Mouse (Mus musculus) heart, embryonic 12.5 days (tissue): ENCODE measurements around the gene Mfn2. TPM values are rescaled to one million over a fixed set of nuclear protein-coding genes. Genes with fewer than 3 reads are reported as not detected.

Experiments
- ATAC-seq: fragments of 200-750 bp; cut with Nextera tagmentation; 2 replicates; pipeline ENCODE4 v1.8.0; 2017; ENCODE audit warnings: moderate TSS enrichment, moderate library complexity; ENCODE audit not compliant: insufficient number of reproducible peaks, low FRiP score
- H3K27ac ChIP-seq: fragments of 300-500 bp; sonication (generic); 2 replicates; pipeline ENCODE4 v1.5.1; 2016; ENCODE audit warnings: mild to moderate bottlenecking, moderate library complexity; ENCODE audit not compliant: poor library complexity, severe bottlenecking
- H3K27me3 ChIP-seq: fragments of 300-500 bp; sonication (generic); replicated peaks from 2 replicates; pipeline ENCODE4 v1.6.1; 2016; ENCODE audit warnings: mild to moderate bottlenecking, moderate library complexity
- H3K36me3 ChIP-seq: fragments of 300-500 bp; sonication (generic); 2 replicates; pipeline ENCODE4 v1.6.1; 2016; ENCODE audit warnings: mild to moderate bottlenecking, moderate library complexity
- H3K4me1 ChIP-seq: fragments of 300-500 bp; sonication (generic); replicated peaks from 2 replicates; pipeline ENCODE4 v1.6.1; 2016; ENCODE audit warnings: mild to moderate bottlenecking
- H3K4me2 ChIP-seq: fragments of 300-500 bp; sonication (generic); 2 replicates; pipeline ENCODE4 v1.6.1; 2016; ENCODE audit warnings: mild to moderate bottlenecking, moderate library complexity
- H3K4me3 ChIP-seq: fragments of 300-500 bp; sonication (generic); 2 replicates; pipeline ENCODE4 v1.5.1; 2016; ENCODE audit warnings: mild to moderate bottlenecking
- H3K9ac ChIP-seq: fragments of 300-500 bp; sonication (generic); 2 replicates; pipeline ENCODE4 v1.6.1; 2016; ENCODE audit warnings: mild to moderate bottlenecking, moderate library complexity
- H3K9me3 ChIP-seq: fragments of 300-500 bp; sonication (generic); replicated peaks from 2 replicates; pipeline ENCODE4 v1.6.1; 2016; ENCODE audit warnings: mild to moderate bottlenecking, moderate library complexity
- WGBS: fragments of 180-500 bp; shearing (Covaris S2); methylation state at CpG from one replicate; pipeline ENCODE4 v1.1.7; 2016; 5-methylcytosine and 5-hydroxymethylcytosine counted together
- polyA plus RNA-seq: library from polyadenylated mRNA; unstranded; fragments of >200 nt; fragmentation: Nextera tagmentation; extraction: Ambion mirVana; gene quantifications from 2 replicates; pipeline ENCODE4 v1.2.1, GENCODE M21; 2016

The Mfn2 gene
- polyA plus RNA-seq, 1 experiment from 2014 or later, result 123 TPM

DNA sequence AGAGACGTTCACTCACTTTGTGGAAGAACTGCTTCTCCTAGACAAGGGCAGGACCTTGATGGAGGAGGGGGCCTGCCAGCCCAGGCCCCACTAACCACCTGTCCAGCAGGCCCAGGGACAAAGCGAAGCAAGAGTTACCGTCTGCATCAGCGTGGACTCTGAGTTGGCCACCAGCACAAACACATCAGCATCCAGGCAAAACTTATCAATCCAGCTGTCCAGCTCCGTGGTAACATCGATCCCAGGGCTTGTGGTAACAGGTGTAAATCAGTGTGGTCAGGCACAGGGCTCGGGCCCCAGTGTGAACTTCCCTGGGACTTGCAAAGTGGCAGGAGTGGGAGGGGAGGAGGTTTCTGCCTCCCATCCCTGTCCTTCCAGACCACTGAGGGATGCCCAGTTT, 17.2 kb downstream of the Mfn2 start:
- no peak overlapping the region for H3K9ac ChIP-seq
- no peak overlapping the region for H3K27ac ChIP-seq
- H3K36me3 ChIP-seq, result peaks cover 94% of the 10 kb centered on the region
- no peaks in the 10 kb centered on the region for H3K4me1 ChIP-seq
- H3K4me2 ChIP-seq, result no peak overlapping the region
- no peak for ATAC-seq
- 92% methylated on average over 7 of the region's 7 CpGs for WGBS
- no peaks in the 10 kb centered on the region for H3K9me3 ChIP-seq
- no peaks in the 10 kb centered on the region for H3K27me3 ChIP-seq
- no peak overlapping the region for H3K4me3 ChIP-seq

DNA sequence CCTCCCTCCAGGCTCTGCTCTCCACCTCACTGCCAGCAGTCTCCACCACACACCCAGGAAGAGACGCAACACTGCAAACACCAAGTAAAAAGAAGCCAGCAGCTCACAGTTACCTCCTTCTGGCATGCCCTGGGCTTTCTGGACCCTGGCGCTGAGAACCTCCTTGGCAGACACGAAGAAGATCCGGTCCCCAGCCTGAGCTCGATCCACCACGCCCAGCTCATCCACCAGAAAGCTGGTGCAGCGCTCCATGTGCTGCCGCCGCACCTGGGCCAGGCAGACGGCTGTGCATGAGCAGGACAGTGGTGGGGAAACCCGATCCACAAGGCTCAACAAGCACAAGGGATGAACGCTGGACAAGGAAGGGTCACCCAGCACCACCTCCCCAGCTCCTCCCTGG, 18.3 kb downstream of the Mfn2 start:
- no peaks in the 10 kb centered on the region for H3K4me1 ChIP-seq
- H3K9ac ChIP-seq, result no peak overlapping the region
- H3K27ac ChIP-seq, result no peak overlapping the region
- 93% methylated on average over 12 of the region's 12 CpGs for WGBS
- no peak for ATAC-seq
- no peaks in the 10 kb centered on the region for H3K9me3 ChIP-seq
- no peak overlapping the region for H3K4me3 ChIP-seq
- H3K27me3 ChIP-seq, result no peaks in the 10 kb centered on the region
- no peak overlapping the region for H3K4me2 ChIP-seq
- H3K36me3 ChIP-seq, result peaks cover 94% of the 10 kb centered on the region

DNA sequence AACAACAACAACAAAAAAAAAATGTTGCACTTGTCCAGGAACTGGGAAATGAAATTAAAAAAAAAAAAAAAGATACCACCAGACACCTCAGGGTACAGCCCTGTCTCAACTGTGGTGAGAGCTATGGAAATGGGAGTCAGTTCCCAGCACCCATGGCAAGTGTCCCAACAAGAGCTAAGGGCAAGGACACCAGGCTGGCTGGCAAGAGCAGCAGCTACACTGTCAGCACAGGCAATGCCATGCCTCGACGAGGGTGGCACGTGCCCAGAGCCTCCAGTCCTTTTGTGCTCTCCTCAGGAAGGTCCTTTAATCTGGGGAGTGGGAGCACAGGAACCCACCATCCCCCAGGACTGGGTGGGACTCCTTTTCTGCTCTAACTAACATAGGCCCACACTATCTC, 20.4 kb downstream of the Mfn2 start:
- Histone ChIP-seq H3K9ac (no peak overlapping the region), H3K4me1 (peaks cover 6% of the 10 kb centered on the region), H3K4me3 (no peak overlapping the region), H3K36me3 (peaks cover 97% of the 10 kb centered on the region), H3K27me3 (no peaks in the 10 kb centered on the region), H3K27ac (no peak overlapping the region), H3K4me2 (no peak overlapping the region), H3K9me3 (no peaks in the 10 kb centered on the region)
- ATAC-seq, result no peak
- WGBS, result 89% methylated on average over 3 of the region's 3 CpGs

DNA sequence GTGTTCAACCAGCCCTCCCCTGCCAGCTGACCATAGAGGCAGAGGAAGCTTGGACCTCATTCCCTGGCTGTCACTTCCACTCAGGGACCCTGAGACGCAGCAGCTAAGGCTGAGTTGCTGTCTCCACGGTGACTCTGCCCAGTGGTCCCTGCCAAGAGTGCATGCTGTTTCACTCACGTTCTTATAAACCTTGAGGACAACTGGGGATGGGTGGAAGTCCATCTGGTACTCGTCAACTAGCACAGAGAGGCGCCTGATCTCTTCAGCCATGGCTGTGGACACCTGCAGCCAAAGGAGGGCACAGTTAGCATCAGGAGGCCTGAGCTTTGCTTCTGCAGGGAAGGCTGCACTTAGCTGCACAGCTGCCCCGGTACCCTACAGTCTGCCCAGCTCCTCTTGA, 21.5 kb downstream of the Mfn2 start:
- Histone ChIP-seq H3K4me1 (peaks cover 6% of the 10 kb centered on the region), H3K4me3 (no peak overlapping the region), H3K36me3 (peaks cover 97% of the 10 kb centered on the region), H3K4me2 (no peak overlapping the region), H3K27me3 (no peaks in the 10 kb centered on the region), H3K9ac (no peak overlapping the region), H3K9me3 (no peaks in the 10 kb centered on the region), H3K27ac (no peak overlapping the region)
- 68% methylated on average over 6 of the region's 6 CpGs for WGBS
- no peak for ATAC-seq

DNA sequence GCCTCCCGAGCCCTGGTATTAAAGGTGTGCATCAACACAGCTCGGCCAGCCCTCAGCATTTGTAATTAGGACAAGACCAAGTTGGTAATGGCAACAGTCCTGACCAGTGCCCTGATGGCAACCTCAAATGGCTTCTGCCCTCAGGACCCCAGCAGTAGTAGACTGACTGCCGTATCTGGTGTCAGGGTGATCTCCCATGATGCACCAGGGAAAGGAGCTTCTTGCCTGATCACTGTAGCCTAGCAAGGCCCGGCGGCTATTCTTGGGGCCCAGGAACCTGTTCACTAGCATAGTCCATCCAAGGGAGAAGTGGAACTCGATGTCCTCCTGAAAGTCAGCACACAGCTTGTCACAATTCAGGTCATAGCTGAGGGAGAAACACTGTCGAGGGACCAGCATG, 22.7 kb downstream of the Mfn2 start:
- Histone ChIP-seq H3K27ac (no peak overlapping the region), H3K9me3 (no peaks in the 10 kb centered on the region), H3K4me2 (no peak overlapping the region), H3K4me1 (peaks cover 6% of the 10 kb centered on the region), H3K9ac (no peak overlapping the region), H3K27me3 (no peaks in the 10 kb centered on the region), H3K4me3 (no peak overlapping the region), H3K36me3 (peaks cover 96% of the 10 kb centered on the region)
- no peak for ATAC-seq
- 90% methylated on average over 7 of the region's 7 CpGs for WGBS

DNA sequence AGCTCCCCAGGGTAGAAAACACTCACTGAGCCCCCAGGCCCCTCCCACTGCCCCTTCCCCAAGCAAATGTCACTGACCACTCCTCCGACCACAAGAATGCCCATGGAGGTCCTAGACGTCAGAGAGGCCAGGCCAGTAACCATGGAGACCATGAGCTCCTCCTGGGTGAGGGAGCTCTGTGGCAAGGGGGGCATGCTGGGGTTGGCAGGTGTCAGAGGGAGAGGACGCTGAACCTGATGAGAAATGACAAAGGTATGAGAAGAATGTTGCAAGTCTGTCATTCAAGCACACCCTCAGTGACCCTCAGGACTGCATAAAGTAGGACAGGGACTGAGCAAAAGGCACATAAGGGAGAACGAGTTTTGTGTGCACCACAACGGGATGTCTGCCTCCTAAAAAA, 24.6 kb downstream of the Mfn2 start:
- H3K27me3 ChIP-seq, result no peaks in the 10 kb centered on the region
- no peak overlapping the region for H3K4me3 ChIP-seq
- no peak for ATAC-seq
- peaks cover 96% of the 10 kb centered on the region for H3K36me3 ChIP-seq
- 43% methylated on average over 5 of the region's 5 CpGs for WGBS
- no peak overlapping the region for H3K9ac ChIP-seq
- no peaks in the 10 kb centered on the region for H3K9me3 ChIP-seq
- H3K27ac ChIP-seq, result no peak overlapping the region
- H3K4me2 ChIP-seq, result no peak overlapping the region
- H3K4me1 ChIP-seq, result peaks cover 6% of the 10 kb centered on the region

DNA sequence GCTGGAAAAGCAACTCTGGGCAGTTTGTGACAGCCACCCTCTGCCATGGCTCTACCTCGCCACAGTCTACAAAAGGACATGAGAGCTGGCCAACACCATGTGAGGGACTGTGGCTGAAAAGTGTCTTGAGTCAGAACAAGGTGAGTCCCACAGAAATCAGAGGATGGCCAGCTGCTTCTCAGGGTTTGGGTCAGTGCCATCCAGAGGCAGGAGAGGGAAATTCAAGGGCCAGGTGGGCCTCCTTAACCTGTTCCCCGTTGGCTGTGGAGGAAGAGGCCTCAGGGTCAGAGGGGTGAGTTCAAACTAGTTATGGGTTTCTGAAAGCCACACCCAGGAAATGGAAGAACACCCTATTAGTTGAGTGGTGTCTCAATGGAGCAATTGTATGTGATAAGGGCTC, 25.0 kb downstream of the Mfn2 start:
- peaks cover 6% of the 10 kb centered on the region for H3K4me1 ChIP-seq
- no peak overlapping the region for H3K4me3 ChIP-seq
- no peak overlapping the region for H3K9ac ChIP-seq
- no peaks in the 10 kb centered on the region for H3K9me3 ChIP-seq
- ATAC-seq, result no peak
- H3K27me3 ChIP-seq, result no peaks in the 10 kb centered on the region
- no peak overlapping the region for H3K4me2 ChIP-seq
- WGBS, result 67% methylated on average over 2 of the region's 2 CpGs
- H3K27ac ChIP-seq, result no peak overlapping the region
- H3K36me3 ChIP-seq, result peaks cover 97% of the 10 kb centered on the region

DNA sequence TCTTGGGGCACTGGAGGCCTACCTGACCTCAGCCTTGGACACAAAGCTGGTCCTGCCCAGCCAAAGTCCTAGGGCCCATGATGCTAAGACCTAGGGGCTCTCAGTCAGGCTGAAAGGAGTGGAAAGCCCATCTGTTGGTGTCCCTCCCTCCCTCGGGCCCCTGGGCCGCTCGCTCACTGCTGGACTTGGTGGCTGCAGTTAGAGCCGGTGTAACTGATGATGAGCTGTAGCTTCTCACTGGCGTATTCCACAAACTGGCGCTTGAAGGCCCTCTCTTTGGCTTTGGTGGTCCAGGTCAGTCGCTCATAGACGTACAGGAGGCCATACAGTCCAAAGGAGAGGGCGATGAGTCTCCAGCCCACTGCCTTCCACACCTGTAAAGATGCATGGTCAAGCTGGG, 26.0 kb downstream of the Mfn2 start:
- Histone ChIP-seq H3K27ac (no peak overlapping the region), H3K4me3 (no peak overlapping the region), H3K9ac (no peak overlapping the region), H3K9me3 (no peaks in the 10 kb centered on the region), H3K27me3 (no peaks in the 10 kb centered on the region), H3K4me2 (no peak overlapping the region), H3K36me3 (peaks cover 98% of the 10 kb centered on the region), H3K4me1 (peaks cover 6% of the 10 kb centered on the region)
- no peak for ATAC-seq
- WGBS, result 94% methylated on average over 9 of the region's 9 CpGs

DNA sequence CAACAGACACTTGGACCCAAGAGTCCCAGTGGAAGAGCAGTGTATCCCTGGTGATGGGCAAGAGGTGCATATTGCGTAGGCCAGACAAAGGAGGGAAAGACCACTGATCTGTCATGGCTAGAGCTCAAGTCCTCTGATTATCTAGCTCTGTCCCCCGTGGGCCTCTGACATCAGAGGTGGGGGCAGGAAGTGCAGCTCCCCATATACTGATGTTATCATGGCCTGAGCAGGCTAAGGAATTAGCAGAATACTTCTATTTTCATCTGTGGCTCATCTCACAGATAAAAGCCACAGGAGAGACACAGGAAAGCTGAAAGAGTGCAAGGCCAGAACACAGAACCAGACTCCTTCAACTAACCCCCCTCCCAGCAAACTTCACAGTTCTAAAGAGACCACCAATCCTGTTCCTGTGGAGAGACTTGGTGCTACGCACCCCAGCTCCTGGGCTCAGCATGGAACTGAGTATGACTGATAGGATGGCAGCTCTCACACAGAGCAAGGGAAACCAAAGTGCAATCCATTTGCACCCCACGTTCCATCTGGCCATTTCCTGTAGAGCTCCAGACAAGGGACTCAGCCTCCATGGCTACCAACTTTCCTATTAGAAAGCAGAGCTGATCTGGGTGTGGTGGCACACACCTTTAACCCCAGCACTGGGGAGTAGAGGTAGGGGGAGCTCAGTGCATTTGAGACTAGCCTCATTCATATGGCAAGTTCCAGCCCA, 28.5 kb downstream of the Mfn2 start:
- Histone ChIP-seq H3K4me3 (no peak overlapping the region), H3K27ac (no peak overlapping the region), H3K9me3 (no peaks in the 10 kb centered on the region), H3K4me2 (no peak overlapping the region), H3K27me3 (no peaks in the 10 kb centered on the region), H3K9ac (no peak overlapping the region), H3K4me1 (peaks cover 6% of the 10 kb centered on the region), H3K36me3 (peaks cover 95% of the 10 kb centered on the region)
- no peak for ATAC-seq
- WGBS, result 77% methylated on average over 4 of the region's 4 CpGs

DNA sequence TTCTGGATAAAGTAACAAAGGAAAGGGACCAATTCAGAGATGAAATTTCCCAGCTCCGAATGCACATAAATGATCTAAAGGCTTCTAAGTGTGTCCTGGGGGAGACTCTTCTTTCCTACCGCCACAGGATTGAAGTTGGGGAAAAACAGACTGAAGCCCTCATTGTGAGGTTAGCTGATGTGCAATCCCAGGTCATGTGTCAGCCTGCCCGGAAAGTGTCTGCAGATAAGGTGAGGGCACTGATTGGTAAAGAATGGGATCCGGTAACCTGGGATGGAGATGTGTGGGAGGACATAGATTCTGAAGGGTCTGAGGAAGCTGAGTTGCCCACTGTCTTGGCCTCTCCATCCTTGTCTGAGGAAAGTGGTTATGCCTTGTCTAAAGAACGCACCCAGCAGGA, 35.3 kb downstream of the Mfn2 start:
- Histone ChIP-seq H3K27ac (peak overlapping the region; percentile 73; the same call in 1 of the 2 replicates), H3K36me3 (peaks cover 50% of the 10 kb centered on the region), H3K4me2 (peak overlapping the region; percentile 84), H3K4me3 (peak overlapping the region; percentile 74), H3K4me1 (peaks cover 23% of the 10 kb centered on the region), H3K9me3 (no peaks in the 10 kb centered on the region), H3K9ac (peak overlapping the region; percentile 73), H3K27me3 (no peaks in the 10 kb centered on the region)
- ATAC-seq, result no peak
- WGBS, result 5% methylated on average over 5 of the region's 5 CpGs

DNA sequence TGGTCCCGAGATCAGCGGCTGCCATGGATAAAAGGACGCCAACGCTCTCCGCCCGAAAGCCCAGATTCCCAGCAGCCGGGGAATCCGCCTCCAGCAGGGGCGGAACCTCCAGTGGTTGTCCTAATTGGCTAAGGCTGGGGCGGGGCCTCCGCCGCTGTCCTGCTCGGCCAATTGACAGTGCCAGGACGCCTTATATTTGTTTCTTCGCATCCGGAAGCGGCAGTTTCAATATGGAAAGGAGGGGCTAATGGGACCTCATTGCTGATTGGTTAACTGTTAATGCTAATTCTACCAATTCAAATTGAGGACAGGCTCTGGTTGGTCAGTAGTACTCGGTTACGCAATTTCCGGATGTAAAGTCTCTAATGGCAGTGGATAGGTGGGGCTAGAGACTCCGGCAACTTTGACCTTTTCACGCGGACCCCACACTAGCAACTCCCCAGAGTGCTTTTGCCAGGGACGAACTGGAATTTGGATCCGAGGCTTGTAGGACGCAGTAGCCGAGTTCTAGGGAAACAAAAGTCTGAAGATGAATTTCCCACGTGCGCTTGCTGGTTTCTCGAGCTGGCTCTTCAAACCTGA, 36.0 kb downstream of the Mfn2 start, which contains the start of the genes Miip and Fv1:
Miip (minus strand) TSS at position 367 of the 582 bp plus-strand sequence.
Fv1 (plus strand) TSS at position 530 of the 582 bp plus-strand sequence.
- peaks cover 23% of the 10 kb centered on the region for H3K4me1 ChIP-seq
- H3K4me3 ChIP-seq, result peak within 1 kb of the TSS; percentile 74
- peak within 1 kb of the TSS; percentile 84 for H3K4me2 ChIP-seq
- H3K9ac ChIP-seq, result peak within 1 kb of the TSS; percentile 77
- H3K9me3 ChIP-seq, result no peaks in the 10 kb centered on the region
- ATAC-seq, result peak; percentile 98
- no peaks in the 10 kb centered on the region for H3K27me3 ChIP-seq
- under 1% methylated on average over 30 of the region's 30 CpGs for WGBS
- peaks cover 49% of the 10 kb centered on the region for H3K36me3 ChIP-seq
- peak within 1 kb of the TSS; percentile 73 for H3K27ac ChIP-seq
